Mouse (Mus musculus): ENCODE results near the gene Vasn.

Gene Vasn

DNA sequence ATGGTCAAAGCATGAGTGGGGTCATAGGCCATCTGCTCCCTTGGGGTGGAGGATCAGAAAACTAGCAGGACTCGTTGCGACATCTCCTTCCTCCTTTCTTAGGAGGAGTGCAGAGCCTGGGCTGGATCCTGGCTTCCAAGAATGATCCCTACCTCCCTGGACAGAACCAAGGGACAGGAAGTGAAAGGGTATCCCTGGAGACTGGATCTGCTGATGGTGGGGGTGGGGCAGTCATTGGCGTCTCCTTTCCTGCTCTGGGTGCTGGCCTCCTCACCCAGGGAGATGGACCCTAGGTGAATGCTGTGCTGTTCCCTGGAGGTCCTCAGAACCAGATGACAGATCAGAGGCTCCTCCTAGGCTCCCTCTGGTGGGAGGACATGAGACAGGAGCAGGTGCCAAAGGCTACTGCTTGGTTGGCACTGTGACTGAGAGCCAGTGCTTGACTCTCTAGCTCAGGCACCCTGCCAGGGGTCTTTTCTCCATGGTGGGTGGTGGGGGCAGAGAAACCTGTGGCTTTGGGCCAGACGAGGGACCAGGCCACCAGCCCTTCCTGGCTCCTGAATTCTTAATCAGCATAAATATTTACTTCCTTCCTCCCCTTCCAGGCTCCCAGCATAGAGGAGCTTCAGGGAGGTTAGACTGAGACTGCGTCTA, 33.2 kb upstream of the Vasn start:
- ATAC-seq (ENCODE audit: low TSS enrichment): no peak

DNA sequence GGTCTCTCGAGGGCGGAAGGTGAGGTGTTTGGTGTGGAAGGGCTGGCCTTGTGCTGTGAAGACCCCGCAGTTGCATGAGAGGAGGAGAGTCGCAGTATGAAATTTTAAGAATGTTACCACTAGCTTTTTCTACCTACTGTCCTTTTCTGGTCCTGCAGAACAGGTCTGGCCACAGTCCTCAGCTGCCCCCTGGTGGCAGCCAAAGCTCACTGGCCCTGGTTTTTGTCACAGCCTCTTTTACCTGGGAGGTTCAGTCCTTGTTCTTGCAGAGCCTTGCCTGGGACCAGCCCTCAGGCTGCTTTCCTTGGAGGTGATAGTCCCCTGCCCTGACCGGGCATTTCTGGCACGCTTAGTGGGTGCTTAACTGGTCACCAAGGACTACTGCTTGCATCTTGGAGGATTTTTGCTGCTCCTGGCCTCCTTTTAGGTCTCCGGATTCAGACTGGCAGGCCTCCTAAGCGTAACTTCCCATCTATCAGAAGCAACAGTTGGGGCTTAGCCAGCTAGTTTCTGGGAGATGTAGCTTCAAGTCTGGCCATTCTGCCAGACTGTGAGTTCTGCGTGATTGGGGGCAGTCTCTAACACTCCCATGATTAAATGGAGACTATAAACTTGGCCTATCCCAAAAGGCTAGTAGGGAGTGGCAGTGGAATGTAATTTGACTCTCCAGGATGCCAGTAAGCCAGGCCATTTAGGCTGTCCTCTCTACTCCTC, 31.8 kb upstream of the Vasn start:
- ATAC-seq (ENCODE audit: low TSS enrichment): peak; percentile 76

DNA sequence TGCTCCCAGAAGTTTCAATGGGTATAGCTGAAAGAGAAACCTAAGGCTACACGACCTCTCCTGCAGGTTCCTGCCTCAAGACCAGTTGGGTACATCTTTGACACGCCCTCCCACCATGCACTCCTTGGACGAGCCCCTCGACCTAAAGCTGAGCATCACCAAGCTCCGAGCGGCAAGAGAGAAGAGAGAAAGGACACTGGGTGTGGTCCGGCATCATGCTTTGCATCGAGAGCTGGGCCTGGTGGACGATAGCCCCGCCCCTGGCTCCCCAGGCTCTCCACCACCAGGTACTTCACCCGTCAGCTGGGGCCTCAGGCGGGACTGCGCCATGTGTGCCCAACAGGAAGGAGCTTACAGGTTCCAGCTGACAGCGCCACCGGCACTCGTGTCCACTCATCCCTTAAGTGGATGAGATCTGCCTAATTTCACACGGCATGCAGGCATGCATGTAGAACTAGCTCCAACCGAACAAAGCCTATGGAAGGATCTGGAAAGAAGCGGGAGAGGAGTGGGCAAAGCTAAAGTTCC, 31.1 kb upstream of the Vasn start:
- ATAC-seq (ENCODE audit: low TSS enrichment): no peak

DNA sequence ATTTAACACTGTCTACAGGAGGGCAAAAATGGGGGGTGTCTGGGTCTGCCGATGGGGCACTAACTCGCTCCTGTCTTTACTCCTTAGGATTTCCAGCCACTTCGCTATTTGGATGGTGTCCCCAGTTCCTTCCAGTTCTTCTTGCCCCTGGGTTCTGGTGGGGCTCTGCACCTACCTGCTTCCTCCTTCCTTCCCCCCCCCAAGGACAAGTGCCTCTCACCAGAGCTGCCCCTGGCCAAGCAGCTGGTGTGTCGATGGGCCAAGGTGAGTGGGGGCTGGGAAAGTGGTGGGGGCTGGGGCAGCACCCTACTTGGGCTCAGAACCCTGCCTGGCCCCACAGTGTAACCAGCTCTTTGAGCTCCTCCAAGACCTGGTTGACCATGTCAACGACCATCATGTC, 28.5 kb upstream of the Vasn start:
- no peak for ATAC-seq (ENCODE audit: low TSS enrichment)

DNA sequence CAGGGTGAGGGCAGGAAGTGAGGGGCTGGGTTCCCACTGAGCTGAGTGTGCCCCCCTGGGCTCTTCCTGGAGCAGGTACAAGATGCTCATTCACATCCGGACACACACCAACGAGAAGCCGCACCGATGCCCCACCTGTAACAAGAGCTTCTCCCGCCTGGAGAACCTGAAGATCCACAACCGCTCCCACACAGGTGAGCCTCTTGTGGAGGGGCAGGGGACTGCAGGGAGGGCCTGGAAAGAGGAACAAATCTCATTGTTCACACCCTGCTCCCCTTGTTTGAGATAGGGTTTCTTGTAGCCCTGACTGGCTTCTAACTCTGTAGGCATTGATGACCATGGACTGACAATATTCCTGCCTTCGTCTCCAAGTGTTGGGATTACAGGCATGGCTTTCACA, 28.1 kb upstream of the Vasn start:
- ATAC-seq (ENCODE audit: low TSS enrichment): no peak

DNA sequence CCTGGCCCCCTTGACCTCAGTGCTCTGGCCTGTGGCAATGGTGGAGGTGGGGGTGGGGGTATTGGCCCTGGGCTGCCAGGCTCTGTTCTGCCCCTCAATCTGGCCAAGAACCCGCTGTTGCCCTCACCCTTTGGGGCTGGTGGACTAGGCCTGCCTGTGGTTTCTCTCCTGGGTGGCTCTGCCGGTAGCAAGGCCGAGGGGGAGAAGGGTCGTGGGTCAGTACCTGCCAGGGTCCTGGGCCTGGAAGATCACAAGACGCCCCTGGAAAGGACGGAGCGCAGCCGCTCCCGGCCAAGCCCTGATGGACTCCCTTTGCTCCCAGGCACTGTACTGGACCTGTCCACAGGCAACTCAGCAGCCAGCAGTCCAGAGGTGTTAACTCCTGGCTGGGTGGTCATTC, 26.0 kb upstream of the Vasn start:
- ATAC-seq (ENCODE audit: low TSS enrichment): no peak

DNA sequence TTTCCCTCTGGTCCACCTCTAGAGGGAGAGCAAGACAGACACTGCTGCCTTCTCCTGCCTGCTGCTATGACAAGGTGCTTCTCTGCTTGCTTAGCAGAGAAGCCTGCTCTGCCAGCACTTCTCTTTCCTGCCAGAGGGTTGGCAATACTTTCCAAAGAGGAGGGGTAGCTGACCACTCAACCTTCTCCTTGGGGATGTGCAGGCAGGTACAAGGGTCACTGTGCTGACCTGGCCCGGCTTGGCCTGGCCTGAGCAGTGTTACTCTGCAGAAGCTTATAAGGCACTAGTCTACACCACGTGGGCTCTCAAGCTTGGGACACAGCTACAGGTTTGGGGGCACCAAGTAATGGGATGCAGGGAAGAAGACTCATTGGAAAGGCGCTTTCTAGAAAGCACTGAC, 25.1 kb upstream of the Vasn start:
- ATAC-seq (ENCODE audit: low TSS enrichment): no peak

DNA sequence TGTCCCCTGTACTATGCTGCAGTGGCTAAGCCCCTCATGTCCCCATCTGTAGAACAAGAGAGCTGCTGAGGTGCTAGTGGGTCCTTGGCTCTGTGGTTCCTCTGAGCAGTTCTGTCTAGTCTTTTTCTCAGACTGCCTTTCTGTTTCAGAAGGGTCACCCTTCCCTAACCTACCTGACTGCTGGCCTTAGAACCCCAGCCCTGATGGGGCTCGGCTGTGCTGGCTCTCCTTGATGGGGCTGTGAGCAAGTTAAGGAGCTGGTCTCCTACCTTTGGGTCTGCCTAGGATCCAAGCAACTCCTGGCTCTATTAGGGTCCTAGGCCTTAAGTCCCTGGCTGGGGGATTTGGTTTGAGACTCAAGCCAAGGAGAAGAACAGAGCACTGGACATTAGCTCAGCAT, 24.4 kb upstream of the Vasn start:
- no peak for ATAC-seq (ENCODE audit: low TSS enrichment)

DNA sequence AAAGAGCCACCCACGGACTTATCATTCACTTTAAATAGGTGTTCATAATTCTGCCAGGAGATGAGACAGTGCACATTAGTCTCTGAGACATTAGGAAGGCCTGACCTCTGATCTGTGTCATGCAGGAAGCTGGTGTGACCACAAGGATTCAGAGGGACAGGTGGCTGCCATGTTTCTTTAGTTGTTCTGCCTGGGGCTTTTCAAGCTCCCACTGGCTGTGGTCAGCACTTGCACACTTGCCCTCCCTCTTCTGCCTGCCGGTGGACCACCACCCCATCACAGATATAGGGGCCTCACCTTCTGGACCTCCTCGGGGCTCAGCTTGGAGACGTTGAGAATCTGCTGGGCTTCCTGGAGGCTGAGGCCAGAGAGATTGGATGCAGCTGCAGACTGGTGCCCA, 22.9 kb upstream of the Vasn start:
- no peak for ATAC-seq (ENCODE audit: low TSS enrichment)

DNA sequence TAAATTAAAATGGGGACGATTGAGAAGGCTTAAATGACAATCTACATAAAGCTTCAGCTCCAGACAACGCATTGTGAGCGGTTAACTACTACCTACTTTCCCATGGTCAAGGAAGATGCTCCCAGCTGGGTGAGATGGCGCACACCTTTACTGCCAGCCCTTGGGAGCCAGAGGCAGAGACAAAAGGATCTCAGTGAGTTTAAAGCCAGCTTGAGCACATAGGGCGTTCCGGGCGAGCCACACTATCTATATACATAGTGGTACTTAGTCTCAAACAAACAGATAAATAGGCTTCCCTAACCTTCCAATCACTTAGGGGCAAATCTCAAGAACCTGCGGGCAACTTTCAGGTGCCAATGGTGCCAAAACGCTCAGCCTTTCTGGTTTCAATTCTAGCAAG, 15.7 kb upstream of the Vasn start:
- no peak for ATAC-seq (ENCODE audit: low TSS enrichment)

DNA sequence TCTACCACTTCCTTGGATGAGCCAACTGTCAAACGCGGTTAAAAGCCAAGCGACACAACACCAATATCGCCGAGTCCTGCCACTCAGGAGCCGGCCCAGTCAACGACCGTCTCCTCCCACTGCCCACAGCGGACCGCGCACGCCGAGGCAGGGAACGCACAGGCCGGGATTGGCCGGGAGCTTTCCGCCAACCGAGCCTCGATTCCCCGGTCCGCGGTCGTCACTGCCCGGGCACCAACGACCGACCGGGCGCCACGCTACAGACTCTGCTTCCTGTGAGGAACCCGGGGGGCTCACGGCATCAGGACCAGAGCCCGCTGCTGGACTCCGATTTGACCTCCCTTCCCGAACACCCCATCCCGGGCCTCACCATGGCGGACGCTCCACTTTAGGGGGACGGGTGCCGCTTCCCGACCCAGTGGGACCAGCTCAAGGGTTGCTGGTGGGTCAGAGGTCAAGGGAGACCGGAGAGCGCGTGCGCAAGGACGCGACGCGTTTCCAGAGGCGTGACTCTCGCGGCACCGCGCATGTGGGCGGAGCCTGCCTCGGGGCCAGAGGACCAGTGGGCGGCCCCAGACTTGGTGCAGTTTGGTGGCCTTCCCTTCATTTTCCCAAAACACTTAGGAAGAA, 15.1 kb upstream of the Vasn start, which contains the start of gene Pam16:
TSS of gene Pam16 (minus strand) at position 508 of the 630 bp plus-strand sequence.
- peak; percentile 83 for ATAC-seq (ENCODE audit: low TSS enrichment)

DNA sequence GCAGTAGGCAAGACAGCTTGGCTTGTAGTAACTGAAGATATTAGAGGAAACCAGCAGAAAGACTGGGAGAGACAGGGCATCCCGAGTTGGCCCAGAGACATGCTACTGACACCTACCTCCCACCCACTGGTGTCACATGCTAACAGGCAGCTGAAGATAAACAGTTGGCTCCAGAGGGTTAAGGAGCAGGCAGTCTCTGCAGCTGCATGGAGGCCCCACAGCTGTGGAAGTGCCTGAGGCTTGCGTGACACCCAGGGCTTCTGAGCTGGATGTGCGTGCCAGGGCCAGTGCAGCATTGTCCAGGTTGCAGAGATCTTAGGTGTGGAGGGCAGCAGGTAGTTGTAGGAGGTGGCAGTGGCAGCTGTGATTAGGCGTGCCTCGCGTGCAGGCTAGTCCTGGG, 12.6 kb upstream of the Vasn start:
- no peak for ATAC-seq (ENCODE audit: low TSS enrichment)

DNA sequence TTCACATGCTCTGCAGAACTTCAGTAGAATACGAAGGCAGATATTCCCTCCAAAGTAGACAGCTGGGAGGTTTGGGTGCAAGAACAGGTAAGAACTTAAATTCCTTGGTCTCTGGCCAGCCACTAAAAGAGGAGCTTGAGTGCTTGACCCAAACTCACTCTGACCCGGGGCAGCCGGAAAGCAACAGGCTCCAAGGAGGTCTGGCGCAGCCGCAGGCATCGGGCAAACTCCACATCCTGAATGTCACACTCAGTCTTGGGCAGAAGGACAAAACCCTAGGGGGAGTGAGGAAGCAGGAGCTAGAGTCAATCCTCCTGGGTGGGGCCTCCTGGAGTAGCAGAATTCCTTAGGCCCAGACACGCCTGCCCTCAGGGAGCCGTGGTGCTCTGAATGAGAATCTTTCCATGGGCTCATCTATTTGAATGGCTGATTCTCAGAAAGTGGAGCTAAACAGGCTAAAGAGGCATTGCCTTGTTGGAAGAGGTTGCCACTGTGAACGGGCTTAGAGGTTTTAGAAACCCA, 10.8 kb upstream of the Vasn start:
- no peak for ATAC-seq (ENCODE audit: low TSS enrichment)

DNA sequence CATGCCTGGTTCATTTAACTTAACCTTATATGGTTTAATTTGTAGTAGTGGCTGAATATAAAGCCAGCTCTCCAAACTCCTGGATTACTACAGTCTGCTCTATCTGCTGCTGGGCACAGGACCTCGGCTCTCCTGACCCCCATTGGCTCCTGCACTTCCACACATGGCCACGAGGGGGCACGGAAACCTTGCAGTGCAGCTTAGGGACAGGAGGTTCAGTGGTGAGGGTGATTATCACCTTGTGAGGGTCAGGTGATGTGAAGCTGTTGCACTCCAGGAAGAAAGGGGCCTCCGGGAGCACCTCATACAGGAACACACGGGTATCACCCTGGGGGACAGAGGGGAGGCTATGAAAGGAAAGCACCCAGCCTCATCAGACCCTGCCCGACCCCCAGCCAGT, 9.8 kb upstream of the Vasn start:
- ATAC-seq (ENCODE audit: low TSS enrichment): 0 out of 2 replicates have a peak, but pooled peaks have one; percentile 16

DNA sequence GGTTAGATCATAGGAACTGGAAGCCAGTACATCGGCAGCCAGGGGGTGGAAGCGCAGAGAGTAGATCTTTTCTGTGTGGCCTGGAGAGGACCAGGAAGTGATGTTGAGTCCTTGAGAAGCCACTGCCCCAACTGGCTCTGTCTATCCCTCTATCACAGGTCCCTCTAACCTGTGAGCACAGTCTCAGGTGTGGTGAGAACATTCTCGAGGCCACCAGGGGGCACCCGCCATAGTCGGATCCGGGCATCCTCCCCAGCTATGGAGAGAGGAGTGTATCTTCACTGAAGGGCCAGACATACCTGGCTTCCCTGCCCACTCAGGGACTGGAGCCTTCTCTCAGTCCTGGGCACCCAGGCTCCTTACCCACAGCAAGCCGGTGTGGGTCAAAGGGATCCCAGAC, 7.7 kb upstream of the Vasn start:
- no peak for ATAC-seq (ENCODE audit: low TSS enrichment)

DNA sequence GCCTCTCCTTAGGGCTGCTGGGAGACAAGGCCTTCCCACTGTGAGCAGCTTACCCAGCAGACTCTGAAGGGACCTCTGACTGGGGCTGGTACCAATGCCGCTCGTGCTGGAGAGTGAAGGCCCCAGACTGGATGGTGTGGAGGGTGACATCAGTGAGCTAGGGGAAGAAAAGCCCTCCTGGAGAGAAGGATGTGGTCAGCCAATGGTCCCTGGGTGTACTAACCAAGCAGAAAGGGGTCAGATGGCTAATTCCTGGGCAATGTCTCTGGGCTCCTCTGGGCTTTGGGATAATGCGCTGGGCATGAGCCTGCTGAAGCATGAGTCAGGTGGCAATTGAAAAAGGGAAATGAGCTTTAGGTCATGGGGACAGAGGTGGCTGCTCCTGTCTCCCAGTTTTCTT, 6.1 kb upstream of the Vasn start:
- no peak for ATAC-seq (ENCODE audit: low TSS enrichment)

DNA sequence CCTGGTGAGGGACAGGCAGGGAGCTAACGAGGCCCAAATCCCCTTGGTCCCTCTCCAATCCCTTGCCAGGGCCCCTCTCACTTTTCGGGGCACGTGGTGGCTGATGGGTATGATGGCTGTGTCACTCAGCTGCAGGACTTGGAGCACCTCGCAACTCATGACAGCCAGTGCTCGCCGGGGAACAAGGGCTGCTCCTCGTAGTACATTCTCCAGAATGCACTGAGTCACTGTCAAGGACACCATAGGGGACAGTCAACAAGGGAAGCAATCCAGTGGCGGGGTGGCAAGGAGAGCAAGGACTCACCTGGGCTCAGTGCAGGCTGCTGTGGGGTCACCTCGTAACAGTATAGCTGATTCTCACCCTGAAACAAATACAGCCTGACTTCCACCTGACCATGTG, 5.1 kb upstream of the Vasn start:
- ATAC-seq (ENCODE audit: low TSS enrichment): no peak

DNA sequence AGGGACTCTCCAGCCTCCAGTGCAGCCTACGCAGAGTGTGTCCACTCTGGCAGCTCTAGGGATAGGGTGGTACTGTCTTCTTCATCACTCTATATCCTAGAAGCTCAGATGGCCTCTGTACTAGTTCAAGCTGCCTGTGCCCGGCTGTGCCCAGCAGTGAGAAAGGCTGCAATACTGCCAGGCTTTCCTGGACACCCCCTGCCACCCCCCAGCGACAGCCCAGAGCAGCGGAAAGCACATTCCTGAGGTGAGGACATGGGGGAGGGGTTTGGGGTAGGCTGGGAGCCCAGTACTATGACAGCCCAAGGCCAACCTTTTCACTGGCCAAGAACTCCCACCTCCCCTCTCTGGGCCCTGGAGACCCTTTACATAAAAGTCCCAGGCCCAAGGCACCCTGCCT, 4.0 kb upstream of the Vasn start:
- no peak for ATAC-seq (ENCODE audit: low TSS enrichment)

DNA sequence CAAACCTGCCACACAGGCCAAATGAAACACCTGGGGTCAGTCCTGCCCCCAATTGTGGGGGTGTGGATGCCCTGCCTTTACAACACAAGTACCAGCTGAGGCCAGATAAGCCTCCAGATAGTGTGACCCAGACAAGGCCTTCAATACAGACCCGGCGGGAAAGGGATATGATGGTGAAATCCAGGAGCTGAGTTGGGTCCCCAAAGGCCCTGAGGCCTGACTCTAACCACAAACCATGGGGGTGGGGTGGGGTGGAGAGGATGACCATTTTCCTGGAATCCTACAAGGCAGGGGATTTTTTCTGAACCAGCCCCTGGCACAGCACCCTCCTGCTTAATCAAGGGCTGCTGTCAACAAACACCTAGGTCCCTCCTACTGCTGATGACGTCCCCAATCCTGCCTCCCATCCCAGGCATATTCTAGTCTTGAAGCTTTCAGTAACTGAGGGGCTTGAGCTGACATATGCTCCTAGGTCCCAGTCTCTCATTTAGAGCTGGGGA, 800 bp upstream of the Vasn start:
- no peak for ATAC-seq (ENCODE audit: low TSS enrichment)

DNA sequence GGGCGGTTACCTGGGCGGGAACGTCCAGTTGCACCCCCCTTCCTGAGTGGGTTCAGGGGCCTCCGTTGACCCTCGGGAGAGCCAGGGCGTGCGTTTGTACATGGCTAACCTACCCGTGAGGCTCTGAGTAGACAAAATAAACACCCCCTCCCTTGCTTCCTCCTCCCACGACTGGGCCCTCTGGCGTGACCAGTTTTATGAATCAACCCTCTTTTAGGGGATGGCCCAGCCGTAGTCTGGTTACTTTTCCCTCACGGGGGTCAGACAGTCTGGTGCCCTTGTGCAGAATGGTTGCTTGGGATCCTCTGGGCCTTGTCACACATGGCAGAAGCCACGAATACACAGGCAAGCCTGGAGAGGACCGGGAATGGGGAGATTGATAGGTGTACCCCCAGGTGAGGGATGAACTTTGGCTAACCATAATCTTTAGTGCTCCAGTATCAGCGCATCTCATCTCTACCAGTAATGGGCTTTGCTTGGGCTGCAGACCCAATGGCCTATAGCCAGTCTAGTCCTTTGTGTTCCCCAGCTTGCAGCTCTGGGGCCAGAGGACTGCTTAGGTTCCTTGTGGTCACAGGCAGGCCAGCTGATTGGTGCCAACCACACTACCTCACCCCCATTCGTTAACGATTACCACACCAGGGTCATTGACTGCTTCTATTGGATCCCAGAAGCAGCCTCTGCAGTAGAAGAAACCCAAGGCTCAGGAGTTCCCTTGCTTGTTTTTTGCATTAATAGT, 695 bp downstream of the Vasn start:
- ATAC-seq (ENCODE audit: low TSS enrichment): no peak

DNA sequence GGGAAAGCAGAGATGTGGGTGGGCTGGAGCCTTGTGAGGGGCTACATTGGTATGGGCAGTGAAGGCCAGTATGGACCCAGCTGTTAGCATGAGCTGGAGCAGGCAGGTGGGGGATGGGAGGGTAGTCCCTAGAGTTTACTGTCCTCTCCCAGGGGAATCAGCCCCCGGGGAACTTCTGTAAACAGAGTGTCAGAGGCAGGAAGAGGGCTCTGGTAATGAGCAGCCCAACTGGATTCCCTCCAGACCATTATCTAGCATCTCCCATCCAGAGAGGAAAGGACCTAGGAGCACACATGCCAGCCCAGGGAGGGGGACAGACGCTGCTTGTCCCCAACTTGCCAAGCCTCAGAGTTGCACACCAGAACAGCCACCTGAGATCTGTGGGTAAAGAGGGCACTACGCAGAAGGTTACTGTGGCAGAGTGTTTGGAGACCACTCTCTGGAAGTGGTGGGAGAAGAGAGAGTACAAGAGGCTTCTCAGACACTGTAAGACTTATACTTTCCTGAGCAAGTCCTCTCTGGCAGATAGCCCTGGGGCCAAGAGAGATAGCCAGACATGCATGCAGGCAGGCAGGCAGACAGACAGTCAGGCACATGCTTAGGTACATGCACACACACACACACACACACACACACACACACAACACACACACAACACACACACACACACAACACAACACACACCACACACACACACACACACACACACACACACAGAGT, 1.5 kb downstream of the Vasn start:
- no peak for ATAC-seq (ENCODE audit: low TSS enrichment)
